Mouse (Mus musculus) MEL (cell line): Measurements from ENCODE around the gene Kalrn. TPM values are rescaled to one million over a fixed set of nuclear protein-coding genes. Genes with fewer than 3 reads are reported as not detected.
A peak's percentile ranks its signal among the peaks of the same experiment; 100 is the strongest.

Experiments used
- DNase-seq: peaks from one replicate; pipeline ENCODE4 v3.0.0; 2011; ENCODE audit warnings: low read depth, low spot score
- H3K27ac ChIP-seq: 2 replicates; pipeline ENCODE4 v1.5.1; 2012; ENCODE audit warnings: low read depth, mild to moderate bottlenecking, control low read depth, low read length, moderate library complexity; ENCODE audit not compliant: control insufficient read depth
- H3K27me3 ChIP-seq, 2 experiments: fragments of 150-350 bp in 1 of 2; sonication (generic) in 1 of 2; 2 replicates each; pipeline ENCODE4 v1.6.1; 2012; ENCODE audit warnings: low read length in 2 of 2, mild to moderate bottlenecking in 2 of 2, improper control_type of control experiment in 1 of 2, moderate library complexity in 1 of 2; ENCODE audit not compliant: insufficient read depth in 2 of 2, control insufficient read depth in 1 of 2
- H3K36me3 ChIP-seq, 2 experiments: 2 replicates each; pipeline ENCODE4 v1.6.1; 2012 to 2014; ENCODE audit warnings: low read length in 2 of 2, improper control_type of control experiment in 1 of 2, inconsistent platforms in 1 of 2, mild to moderate bottlenecking in 1 of 2; ENCODE audit not compliant: insufficient read depth in 2 of 2, control insufficient read depth in 1 of 2
- H3K4me1 ChIP-seq, 2 experiments: fragments of 150-350 bp in 1 of 2; sonication (generic) in 1 of 2; 2 replicates each; pipeline ENCODE4 v1.6.1; 2012; ENCODE audit warnings: low read length in 2 of 2, improper control_type of control experiment in 1 of 2, mild to moderate bottlenecking in 1 of 2; ENCODE audit not compliant: insufficient read depth in 2 of 2, control insufficient read depth in 1 of 2
- H3K4me3 ChIP-seq, 2 experiments: fragments of 150-350 bp in 1 of 2; sonication (generic) in 1 of 2; 2 replicates each; pipeline ENCODE4 v1.5.1; 2012; ENCODE audit warnings: low read depth in 2 of 2, low read length in 2 of 2, mild to moderate bottlenecking in 2 of 2, moderate library complexity in 2 of 2, control low read depth in 1 of 2, improper control_type of control experiment in 1 of 2; ENCODE audit not compliant: control insufficient read depth in 1 of 2, insufficient read depth in 1 of 2
- H3K79me2 ChIP-seq: 2 replicates; pipeline ENCODE4 v1.6.1; 2012; ENCODE audit warnings: mild to moderate bottlenecking, low read length, moderate library complexity; ENCODE audit not compliant: control insufficient read depth, poor library complexity, insufficient read depth
- H3K9ac ChIP-seq: 2 replicates; pipeline ENCODE4 v1.6.1; 2012; ENCODE audit warnings: low read depth, mild to moderate bottlenecking, control low read depth, low read length, moderate library complexity; ENCODE audit not compliant: control insufficient read depth, poor library complexity, severe bottlenecking
- H3K9me3 ChIP-seq: fragments of 150-350 bp; sonication (generic); replicated peaks from 2 replicates; pipeline ENCODE4 v1.6.1; 2012; ENCODE audit warnings: mild to moderate bottlenecking, low read length, improper control_type of control experiment, moderate library complexity; ENCODE audit not compliant: insufficient read depth
- BHLHE40 ChIP-seq: IDR thresholded peaks from 2 replicates; pipeline ENCODE4 v1.6.1; 2012; ENCODE audit warnings: low read depth, mild to moderate bottlenecking, inconsistent platforms, low read length, improper control_type of control experiment, borderline replicate concordance
- CHD2 ChIP-seq: IDR thresholded peaks from 2 replicates; pipeline ENCODE4 v1.6.1; 2011; ENCODE audit warnings: low read length, improper control_type of control experiment
- CTCF ChIP-seq, 3 experiments: IDR thresholded peaks in 2 of 3; conservative IDR thresholded peaks in 1 of 3; 2 replicates each; pipeline ENCODE4 v1.5.1; 2011 to 2012; ENCODE audit warnings: low read length in 3 of 3, low read depth in 2 of 3, mild to moderate bottlenecking in 2 of 3, improper control_type of control experiment in 1 of 3, inconsistent platforms in 1 of 3, mixed read lengths in 1 of 3, moderate library complexity in 1 of 3; ENCODE audit not compliant: control insufficient read depth in 1 of 3, insufficient read depth in 1 of 3, poor library complexity in 1 of 3, severe bottlenecking in 1 of 3
- E2F4 ChIP-seq: IDR thresholded peaks from 2 replicates; pipeline ENCODE4 v1.6.1; 2011; ENCODE audit warnings: low read depth, low read length, improper control_type of control experiment, borderline replicate concordance
- ELF1 ChIP-seq: IDR thresholded peaks from 2 replicates; pipeline ENCODE4 v1.6.1; 2014; ENCODE audit warnings: low read depth, mild to moderate bottlenecking, inconsistent platforms, low read length, improper control_type of control experiment, moderate library complexity
- GABPA ChIP-seq: IDR thresholded peaks from 2 replicates; pipeline ENCODE4 v1.6.1; 2012; ENCODE audit warnings: low read depth, mild to moderate bottlenecking, inconsistent platforms, low read length, improper control_type of control experiment, moderate library complexity
- GATA1 ChIP-seq: IDR thresholded peaks from 2 replicates; pipeline ENCODE4 v1.6.1; 2011; ENCODE audit warnings: low read depth, low read length, improper control_type of control experiment
- HCFC1 ChIP-seq: IDR thresholded peaks from 2 replicates; pipeline ENCODE4 v1.6.1; 2012; ENCODE audit warnings: low read depth, mild to moderate bottlenecking, inconsistent platforms, low read length, improper control_type of control experiment, moderate library complexity
- JUND ChIP-seq: IDR thresholded peaks from 2 replicates; pipeline ENCODE4 v1.6.1; 2011; ENCODE audit warnings: low read depth, mild to moderate bottlenecking, improper control_type of control experiment, low read length
- KAT2A ChIP-seq: conservative IDR thresholded peaks from 2 replicates; pipeline ENCODE4 v1.6.1; 2012; ENCODE audit warnings: low read depth, low read length, improper control_type of control experiment, inconsistent platforms
- MAFK ChIP-seq: IDR thresholded peaks from 2 replicates; pipeline ENCODE4 v1.6.1; 2011; ENCODE audit warnings: low read depth, mild to moderate bottlenecking, low read length, improper control_type of control experiment, borderline replicate concordance
- MAX ChIP-seq: IDR thresholded peaks from 2 replicates; pipeline ENCODE4 v1.6.1; 2011; ENCODE audit warnings: low read length, improper control_type of control experiment
- MAZ ChIP-seq: IDR thresholded peaks from 2 replicates; pipeline ENCODE4 v1.6.1; 2012; ENCODE audit warnings: low read depth, mild to moderate bottlenecking, inconsistent platforms, low read length, improper control_type of control experiment
- MEF2A ChIP-seq: IDR thresholded peaks from 2 replicates; pipeline ENCODE4 v1.6.1; 2014; ENCODE audit warnings: low read depth, mild to moderate bottlenecking, inconsistent platforms, low read length, improper control_type of control experiment; ENCODE audit not compliant: poor library complexity, insufficient replicate concordance, severe bottlenecking; ENCODE audit errors: extremely low read depth
- MXI1 ChIP-seq: IDR thresholded peaks from 2 replicates; pipeline ENCODE4 v1.6.1; 2011; ENCODE audit warnings: mild to moderate bottlenecking, low read depth, low read length, improper control_type of control experiment
- MYB ChIP-seq: IDR thresholded peaks from 2 replicates; pipeline ENCODE4 v1.6.1; 2011; ENCODE audit warnings: mild to moderate bottlenecking, low read depth, low read length, improper control_type of control experiment
- MYC ChIP-seq: IDR thresholded peaks from 2 replicates; pipeline ENCODE4 v1.6.1; 2011; ENCODE audit warnings: low read depth, mild to moderate bottlenecking, low read length, improper control_type of control experiment, moderate library complexity
- POLR2A ChIP-seq, 2 experiments: IDR thresholded peaks; 2 replicates each; pipeline ENCODE4 v1.6.1; 2011 to 2012; ENCODE audit warnings: low read length in 2 of 2, mild to moderate bottlenecking in 2 of 2, control low read depth in 1 of 2, improper control_type of control experiment in 1 of 2, low read depth in 1 of 2, moderate library complexity in 1 of 2; ENCODE audit not compliant: control insufficient read depth in 1 of 2, insufficient read depth in 1 of 2, poor library complexity in 1 of 2
- POLR2AphosphoS2 ChIP-seq: IDR thresholded peaks from 2 replicates; pipeline ENCODE4 v1.6.1; 2011; ENCODE audit warnings: low read length, improper control_type of control experiment
- POLR2AphosphoS5 ChIP-seq: IDR thresholded peaks from 2 replicates; pipeline ENCODE4 v1.6.1; 2012; ENCODE audit warnings: low read depth, borderline replicate concordance, mild to moderate bottlenecking, inconsistent platforms, low read length, moderate library complexity, mixed read lengths
- RAD21 ChIP-seq: IDR thresholded peaks from 2 replicates; pipeline ENCODE4 v1.6.1; 2011; ENCODE audit warnings: mild to moderate bottlenecking, low read depth, low read length, improper control_type of control experiment
- RCOR1 ChIP-seq: IDR thresholded peaks from 2 replicates; pipeline ENCODE4 v1.6.1; 2012; ENCODE audit warnings: low read depth, mild to moderate bottlenecking, inconsistent platforms, low read length, improper control_type of control experiment
- SMC3 ChIP-seq: IDR thresholded peaks from 2 replicates; pipeline ENCODE4 v1.6.1; 2011; ENCODE audit warnings: low read depth, low read length, improper control_type of control experiment
- TBP ChIP-seq: IDR thresholded peaks from 2 replicates; pipeline ENCODE4 v1.8.0; 2011; ENCODE audit warnings: low read depth, low read length, improper control_type of control experiment
- UBTF ChIP-seq: IDR thresholded peaks from 2 replicates; pipeline ENCODE4 v1.6.1; 2012; ENCODE audit warnings: low read depth, mild to moderate bottlenecking, inconsistent platforms, low read length, improper control_type of control experiment, moderate library complexity, borderline replicate concordance; ENCODE audit not compliant: insufficient read depth
- ZC3H11A ChIP-seq: IDR thresholded peaks from 2 replicates; pipeline ENCODE4 v1.6.1; 2012; ENCODE audit warnings: low read depth, mild to moderate bottlenecking, inconsistent platforms, low read length, improper control_type of control experiment
- ZMIZ1 ChIP-seq: IDR thresholded peaks from 2 replicates; pipeline ENCODE4 v1.6.1; 2012; ENCODE audit warnings: low read depth, mild to moderate bottlenecking, inconsistent platforms, low read length, improper control_type of control experiment, moderate library complexity
- ZNF384 ChIP-seq: IDR thresholded peaks from 2 replicates; pipeline ENCODE4 v1.6.1; 2012; ENCODE audit warnings: low read depth, mild to moderate bottlenecking, inconsistent platforms, low read length, improper control_type of control experiment
- polyA plus RNA-seq, 2 experiments: library from polyadenylated mRNA; stranded (reverse) in 1 of 2; unstranded in 1 of 2; fragments of >175 nt in 1 of 2; fragments of >200 nt in 1 of 2; gene quantifications; 2 replicates each; pipeline versions ENCODE4 v1.2.1 to v1.2.4; 2012; ENCODE audit warnings: low replicate concordance in 2 of 2, low read depth in 1 of 2; ENCODE audit not compliant: insufficient read length in 2 of 2, insufficient read depth in 1 of 2, missing spikeins in 1 of 2
- total RNA-seq: library from RNA; depleted of rRNA; stranded (reverse); fragments of 300-350 nt; gene quantifications from 2 replicates; pipeline ENCODE4 v1.2.3, GENCODE M21; 2012

Gene Kalrn
- total and polyA plus RNA-seq, 3 experiments = 10.4 to 11.8 TPM; not detected in 1

- TF ChIP-seq UBTF (no peak), BHLHE40 (no peak), KAT2A (no peak), RCOR1 (peak; percentile 28; the same call in 1 of the 2 replicates), RAD21 (no peak), POLR2AphosphoS5 (no peak), MEF2A (no peak), ZNF384 (no peak), POLR2A (IDR thresholded peaks at IDR 0.05; ENCODE audit: control insufficient read depth in 1 of 2, insufficient read depth in 1 of 2, low read depth in 1 of 2, low read length in 2 of 2, poor library complexity in 1 of 2) (no peak), TBP (no peak), CHD2 (no peak), MYB (no peak), MAZ (no peak)
Measured at GRCm38 (mm10) chr16:33954793-33955192, 618.5 kb downstream of the Kalrn start (continued).

GRCm38 (mm10) chr16:33953008-33953407 lies 620.3 kb downstream of the Kalrn start:
- H3K27me3 ChIP-seq = no peaks in the 10 kb centered on the region
- H3K79me2 ChIP-seq = no peaks in the 10 kb centered on the region
- H3K4me3 ChIP-seq = no peak overlapping the region
- DNase-seq = no peak
- H3K9me3 ChIP-seq = no peaks in the 10 kb centered on the region
- no peak overlapping the region for H3K27ac ChIP-seq
- H3K9ac ChIP-seq = no peak overlapping the region
- H3K36me3 ChIP-seq = peaks cover 15 to 20% of the 10 kb centered on the region in 2 experiments
- H3K4me1 ChIP-seq = peaks cover 6 to 13% of the 10 kb centered on the region in 2 experiments
- TF ChIP-seq E2F4 (no peak), HCFC1 (no peak), CHD2 (no peak), POLR2AphosphoS5 (no peak), GABPA (no peak), GATA1 (no peak), MXI1 (no peak)

- no peak overlapping the region for H3K9ac ChIP-seq
- TF ChIP-seq ZC3H11A (peak; percentile 83), MYC (no peak), MYB (0 out of 2 replicates have a peak, but pooled peaks have one; percentile 24), POLR2AphosphoS5 (no peak), MXI1 (no peak), POLR2AphosphoS2 (peak; percentile 44; the same call in 1 of the 2 replicates), CHD2 (no peak), TBP (0 out of 2 replicates have a peak, but pooled peaks have one; percentile 26), POLR2A (IDR thresholded peaks at IDR 0.05; ENCODE audit: control insufficient read depth in 1 of 2, insufficient read depth in 1 of 2, low read depth in 1 of 2, low read length in 2 of 2, poor library complexity in 1 of 2) (no peak), MAX (peak; percentile 20; the same call in 1 of the 2 replicates), ZMIZ1 (no peak), MAFK (no peak), JUND (0 out of 2 replicates have a peak, but pooled peaks have one; percentile 20), ELF1 (no peak), SMC3 (peak; percentile 93), CTCF (IDR thresholded peaks at IDR 0.05 in 2 of 3, conservative IDR thresholded peaks at IDR 0.05 in 1 of 3; ENCODE audit: control insufficient read depth in 1 of 3, insufficient read depth in 1 of 3, low read depth in 2 of 3, low read length in 3 of 3, poor library complexity in 1 of 3, severe bottlenecking in 1 of 3) (peak; percentile 85 to 97 (median 95)), E2F4 (no peak), HCFC1 (no peak), RAD21 (peak; percentile 92)
Measured at GRCm38 (mm10) chr16:33950830-33951229, 622.5 kb downstream of the Kalrn start.

More at GRCm38 (mm10) chr16:33950830-33951229, 622.5 kb downstream of the Kalrn start:
- DNase-seq = peak; percentile 84
- no peaks in the 10 kb centered on the region for H3K27me3 ChIP-seq
- H3K27ac ChIP-seq = no peak overlapping the region
- peaks cover 5 to 6% of the 10 kb centered on the region in 2 experiments; a peak in 3 of 4 replicates for H3K4me1 ChIP-seq
- no peaks in the 10 kb centered on the region for H3K9me3 ChIP-seq
- no peaks in the 10 kb centered on the region for H3K79me2 ChIP-seq
- H3K4me3 ChIP-seq = no peak overlapping the region
- H3K36me3 ChIP-seq = peaks cover 5 to 11% of the 10 kb centered on the region in 2 experiments; a peak in 3 of 4 replicates
